Mouse (Mus musculus) heart, postnatal 10 days (tissue): ENCODE results near the gene Higd1b. TPM values are rescaled to one million over a fixed set of nuclear protein-coding genes. Genes with fewer than 3 reads are reported as not detected.
A peak's percentile ranks its signal among the peaks of the same experiment; 100 is the strongest.

Experiments
- DNase-seq, 2 experiments: peaks; one replicate each; pipeline ENCODE4 v3.0.0; 2021
- intact Hi-C: fragments of 180-260 bp; cut with DNase I; formaldehyde crosslinking; loops from one replicate; pipeline ENCODE4 v1.15.1; 2025
- total RNA-seq, 2 experiments: library from RNA; stranded (reverse); gene quantifications; 2 replicates each; pipeline ENCODE4 v1.2.3; 2021

Higd1b gene
- total RNA-seq, result 10 to 100 TPM; 19.0 to 23.1 TPM

DNA sequence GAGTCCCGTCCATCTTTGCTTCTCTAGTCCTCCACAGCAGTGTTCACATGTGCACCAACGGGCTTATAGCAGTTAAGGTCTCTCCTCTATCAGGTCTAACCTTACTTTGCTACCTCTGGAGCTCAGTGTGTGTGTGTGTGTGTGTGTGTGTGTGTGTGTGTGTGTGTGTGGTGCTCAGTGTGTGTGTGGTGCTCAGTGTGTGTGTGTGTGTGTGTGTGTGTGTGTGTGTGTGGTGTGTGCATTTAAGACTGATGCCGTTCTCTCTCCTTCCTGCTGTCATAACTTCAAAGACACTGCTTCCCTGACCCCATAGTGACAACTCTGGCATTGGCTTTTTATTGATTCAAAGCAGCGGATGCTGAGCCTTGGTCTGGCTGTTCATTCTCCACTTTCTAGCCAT is at the start of gene Higd1b:
Gene Higd1b, plus strand, starts transcription at position 301 of the 400 bp plus-strand sequence.
- intact Hi-C loops, result no loop called here
- no peak for DNase-seq

DNA sequence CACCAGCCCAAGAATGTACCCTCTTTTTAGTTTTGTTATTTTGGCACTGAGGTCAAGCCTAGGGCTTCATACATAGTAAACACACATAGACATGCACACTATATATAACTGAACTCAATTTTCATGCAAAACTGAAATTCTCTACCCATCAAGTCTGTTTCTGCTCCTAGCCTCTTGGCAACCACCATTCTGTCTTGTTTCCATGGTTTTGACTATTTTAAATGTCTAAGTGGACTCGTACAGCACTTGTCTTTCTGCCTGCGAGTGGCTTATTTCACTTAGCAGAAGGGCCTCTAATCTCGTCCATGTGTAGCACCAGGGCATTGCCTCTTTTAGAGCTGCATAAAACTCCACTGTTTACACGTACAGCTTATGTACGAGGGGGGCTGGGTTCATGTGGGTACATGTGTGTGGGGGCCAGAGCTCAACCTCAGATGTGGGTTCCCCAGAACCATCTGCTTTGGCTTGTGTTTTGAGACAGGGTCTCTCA is 47.9 kb upstream of the Higd1b start:
- intact Hi-C loops, result no loop called here
- DNase-seq, result no peak

DNA sequence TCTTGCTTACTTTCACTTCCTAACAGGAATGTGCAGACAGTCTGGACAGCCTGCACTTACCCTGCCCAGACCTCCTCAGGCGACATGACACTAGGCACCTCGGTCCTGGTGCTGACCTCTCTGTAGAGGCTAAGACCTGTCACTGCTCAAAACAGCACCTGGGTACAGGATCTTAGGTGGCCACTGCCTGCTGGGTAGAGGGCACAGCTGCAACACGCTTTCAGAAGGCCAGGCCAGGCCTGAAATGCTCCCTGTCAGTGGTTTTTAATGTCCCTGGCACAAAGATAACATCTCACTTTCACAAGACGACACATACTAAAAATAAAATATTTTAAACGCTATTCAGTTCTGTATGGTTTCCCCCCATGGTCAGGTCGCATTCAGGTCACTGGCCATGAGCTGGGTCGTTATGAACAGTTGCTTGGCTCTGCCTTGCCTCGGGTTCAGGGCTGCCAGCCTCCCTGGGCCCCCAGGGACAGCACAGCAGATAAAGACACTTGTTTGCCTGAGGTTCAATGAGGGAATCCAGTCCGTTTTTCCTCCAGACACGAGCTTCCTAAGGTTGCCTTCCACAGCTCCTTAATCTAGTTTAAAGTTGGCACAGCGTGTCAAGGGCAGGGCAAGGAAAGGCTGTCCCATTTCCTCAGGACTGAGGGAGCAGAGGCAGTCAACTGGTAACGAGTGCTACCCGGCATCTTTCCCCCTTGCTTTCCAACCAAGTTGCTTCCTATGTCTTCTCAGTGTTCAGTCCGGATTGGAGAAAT is 43.8 kb upstream of the Higd1b start:
- DNase-seq, result peak in 1 of 2 experiments; percentile 37
- intact Hi-C loops, result no loop called here

DNA sequence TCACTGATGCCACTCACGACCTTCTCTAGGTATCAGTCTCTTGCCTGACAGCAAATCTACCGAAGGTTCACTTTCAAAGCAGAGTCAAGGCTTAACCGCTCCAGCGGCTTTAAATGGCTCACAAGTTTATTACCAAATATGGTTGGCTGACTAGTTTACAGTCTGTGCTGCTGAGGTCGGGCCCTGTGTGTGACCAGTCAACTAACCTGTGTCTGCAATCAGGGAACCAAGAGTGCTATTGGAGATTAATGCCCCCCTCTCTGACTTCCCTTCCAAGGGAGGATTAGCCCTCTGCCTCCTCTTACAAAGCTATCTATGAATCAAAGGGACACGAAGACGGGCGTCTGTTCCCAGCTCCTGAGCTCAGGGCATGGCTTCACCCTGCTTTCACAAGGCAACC is 41.5 kb upstream of the Higd1b start:
- DNase-seq, result peak in 1 of 2 experiments; percentile 26
- intact Hi-C loops, result no loop called here

DNA sequence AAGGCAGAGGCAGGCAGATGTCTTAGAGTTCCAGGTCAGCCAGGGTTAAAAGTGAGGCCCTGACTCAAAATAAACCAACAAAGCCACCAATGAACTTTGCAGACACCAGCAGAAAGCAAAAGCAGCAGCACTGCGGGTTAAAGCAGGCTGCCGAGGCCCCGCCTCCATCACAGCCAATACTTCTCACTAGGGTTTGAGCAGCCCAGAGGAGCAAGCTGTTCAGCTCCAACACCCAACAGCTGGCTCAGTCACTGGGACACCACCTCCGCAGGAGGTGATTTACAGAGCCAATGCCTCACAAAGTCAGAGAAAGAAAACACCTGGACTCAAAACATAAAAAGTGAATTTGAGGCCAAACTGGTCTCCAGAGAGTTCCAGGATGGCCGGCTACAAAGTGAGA is 32.2 kb upstream of the Higd1b start:
- intact Hi-C loops, result no loop called here
- no peak for DNase-seq

DNA sequence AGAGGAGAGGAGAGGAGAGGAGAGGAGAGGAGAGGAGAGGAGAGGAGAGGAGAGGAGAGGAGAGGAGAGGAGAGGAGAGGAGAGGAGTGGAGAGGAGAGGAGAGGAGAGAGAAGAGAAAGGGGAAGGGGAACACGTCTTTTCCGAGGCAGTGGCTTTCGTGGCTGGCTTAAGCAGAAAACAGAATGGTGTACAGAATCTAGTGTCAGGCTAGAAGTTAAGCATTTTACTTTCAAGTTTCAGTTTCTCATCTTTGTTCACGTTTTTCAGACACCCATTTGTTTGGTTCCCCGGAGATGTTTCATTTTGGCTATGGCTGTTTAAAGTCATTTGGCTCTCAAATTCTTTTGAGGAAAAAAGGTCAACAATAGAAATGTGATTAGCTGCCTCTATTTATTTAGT is 27.4 kb upstream of the Higd1b start:
- no peak for DNase-seq
- intact Hi-C loops, result no loop called here

DNA sequence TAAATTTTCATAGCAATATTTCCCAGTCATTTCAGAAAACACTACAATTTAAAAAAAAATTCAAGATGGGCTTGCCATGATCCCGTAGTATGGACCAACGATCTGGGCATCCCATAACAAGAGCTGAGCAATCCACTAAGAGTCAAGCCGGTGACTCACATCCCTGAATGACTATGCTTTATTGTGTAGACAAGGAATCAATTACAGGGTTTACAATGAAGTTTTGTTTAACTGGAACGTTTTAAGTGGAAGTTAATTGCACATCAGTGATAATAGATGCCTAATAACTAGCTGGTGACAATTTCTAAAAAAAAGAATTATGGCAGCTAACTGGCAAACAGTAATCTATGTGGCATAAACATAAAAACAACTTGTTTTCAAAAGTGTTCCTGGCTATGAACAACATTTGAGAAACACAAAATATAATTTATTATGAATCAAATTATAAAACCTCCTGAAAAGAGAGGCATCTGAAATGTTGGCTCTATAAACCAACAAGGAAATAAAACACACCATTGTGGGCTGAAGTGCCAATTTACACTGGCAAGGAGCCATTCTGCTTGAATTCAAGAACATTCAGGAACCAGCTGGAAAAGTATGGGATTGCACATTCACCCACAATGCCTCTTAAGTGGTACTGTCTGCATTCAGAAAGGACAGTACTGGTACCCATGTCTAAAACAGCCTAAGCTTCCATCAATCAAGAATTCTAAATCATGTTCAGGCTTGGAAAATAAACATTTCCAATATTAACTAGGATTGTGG is 24.7 kb upstream of the Higd1b start:
- intact Hi-C loops, result no loop called here
- DNase-seq, result no peak

DNA sequence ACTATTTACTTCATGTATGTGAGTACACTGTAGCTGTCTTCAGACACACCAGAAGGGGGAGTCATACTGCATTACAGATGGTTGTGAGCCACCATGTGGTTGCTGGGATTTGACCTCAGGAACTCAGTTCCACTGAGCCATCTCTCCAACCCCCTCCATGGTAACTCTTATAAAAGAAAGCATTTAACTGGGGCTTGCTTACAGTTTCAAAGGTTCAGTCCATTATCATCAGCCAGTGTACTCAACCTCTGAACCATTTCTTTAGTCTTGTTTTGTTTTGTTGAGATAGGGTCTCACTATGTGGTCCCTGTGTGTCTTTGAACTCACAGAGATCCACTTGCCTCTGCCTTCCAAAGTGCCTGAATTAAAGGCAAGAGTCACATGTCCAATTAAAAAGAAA is 20.8 kb upstream of the Higd1b start:
- intact Hi-C loops, result no loop called here
- DNase-seq, result no peak

DNA sequence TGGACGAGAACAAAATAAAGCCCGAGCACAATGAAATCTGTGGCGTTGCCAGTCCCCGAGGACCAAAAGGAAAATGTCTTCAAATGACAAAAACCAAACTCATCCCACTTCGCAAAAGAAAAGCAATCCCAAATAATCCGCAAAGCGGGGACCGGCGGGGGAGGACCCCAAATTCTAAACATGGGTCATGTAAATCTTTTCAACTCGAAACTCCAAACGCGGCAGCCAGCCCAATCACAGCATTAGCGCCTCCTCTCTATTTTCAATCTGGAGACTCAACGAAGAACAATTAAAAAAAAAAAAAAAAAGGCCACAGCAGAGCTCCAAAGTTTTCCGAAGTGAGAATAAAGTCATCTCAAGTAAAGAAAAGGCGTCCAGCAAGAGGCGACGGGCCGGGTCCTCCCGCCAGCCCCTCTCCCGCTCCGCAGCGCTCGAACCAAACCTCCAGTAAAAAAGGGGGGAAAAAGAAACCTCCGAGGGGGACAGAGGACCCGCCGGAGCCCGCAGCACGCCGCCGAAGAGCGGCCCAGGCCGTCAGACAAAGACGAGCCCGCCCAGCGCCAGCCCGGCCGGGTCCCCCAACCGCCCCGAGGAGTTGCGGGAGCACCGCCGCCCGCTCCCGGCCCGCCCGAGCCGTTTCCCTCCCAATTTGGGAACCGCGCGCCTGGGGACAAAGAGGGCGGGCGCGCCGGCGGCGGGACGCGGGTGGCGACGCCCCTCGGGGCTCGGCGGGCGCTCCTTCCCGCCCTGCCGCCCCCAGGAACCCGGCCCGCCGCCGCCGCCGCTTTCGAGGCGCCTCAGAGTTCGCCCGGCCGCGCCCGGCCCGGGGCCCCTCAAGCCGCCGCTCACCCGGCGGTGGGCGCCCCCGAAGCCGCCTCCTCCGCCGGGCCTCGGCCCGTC is 17.3 kb upstream of the Higd1b start:
- intact Hi-C loops, result loop anchor here (1.0 kb wide), 1 partner anchor 38 kb away; no protein-coding TSS in a partner anchor
- peak; percentile 61 to 65 for DNase-seq

DNA sequence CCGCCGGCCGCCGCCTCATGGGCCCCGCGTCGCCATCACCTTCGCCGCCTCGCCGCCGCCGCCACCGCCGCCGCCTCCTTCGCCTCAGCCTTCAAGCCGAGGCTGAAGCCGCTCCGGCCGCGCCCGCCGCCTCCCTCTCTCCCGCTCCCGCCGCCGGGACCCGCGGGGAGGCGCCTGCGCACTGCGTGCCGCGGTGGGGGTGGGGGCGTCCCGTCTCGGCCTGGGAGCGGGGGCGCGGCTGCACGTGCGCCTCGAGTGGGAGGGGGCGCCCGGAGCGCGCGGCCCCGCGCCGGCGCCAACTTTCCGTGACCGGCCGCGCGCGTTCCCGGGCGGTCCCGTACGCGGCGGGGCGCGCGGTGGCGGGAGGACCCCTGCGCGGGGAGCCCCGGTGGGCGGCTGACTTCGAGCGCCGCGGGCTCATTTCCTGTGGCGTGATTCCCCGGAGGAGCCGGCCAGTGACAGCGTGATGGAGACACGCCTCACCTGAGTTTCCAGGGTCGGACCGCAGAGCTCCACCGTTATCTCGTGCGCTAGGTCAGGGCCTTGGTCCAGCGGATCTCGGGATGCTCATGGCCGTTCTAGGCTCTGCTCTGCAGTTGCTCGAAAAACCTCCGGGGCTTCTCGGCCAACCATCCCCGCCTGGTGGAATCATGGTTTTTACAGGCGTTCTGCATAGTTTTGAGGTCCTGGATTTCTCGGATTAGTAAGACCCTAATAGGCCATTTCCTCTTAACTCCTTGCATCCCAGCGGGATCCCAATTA is 16.4 kb upstream of the Higd1b start, which contains the start of gene Gjc1:
Gene Gjc1, minus strand, starts transcription at position 680 of the 762 bp plus-strand sequence.
- intact Hi-C loops, result no loop called here
- DNase-seq, result peak; percentile 83 to 84

DNA sequence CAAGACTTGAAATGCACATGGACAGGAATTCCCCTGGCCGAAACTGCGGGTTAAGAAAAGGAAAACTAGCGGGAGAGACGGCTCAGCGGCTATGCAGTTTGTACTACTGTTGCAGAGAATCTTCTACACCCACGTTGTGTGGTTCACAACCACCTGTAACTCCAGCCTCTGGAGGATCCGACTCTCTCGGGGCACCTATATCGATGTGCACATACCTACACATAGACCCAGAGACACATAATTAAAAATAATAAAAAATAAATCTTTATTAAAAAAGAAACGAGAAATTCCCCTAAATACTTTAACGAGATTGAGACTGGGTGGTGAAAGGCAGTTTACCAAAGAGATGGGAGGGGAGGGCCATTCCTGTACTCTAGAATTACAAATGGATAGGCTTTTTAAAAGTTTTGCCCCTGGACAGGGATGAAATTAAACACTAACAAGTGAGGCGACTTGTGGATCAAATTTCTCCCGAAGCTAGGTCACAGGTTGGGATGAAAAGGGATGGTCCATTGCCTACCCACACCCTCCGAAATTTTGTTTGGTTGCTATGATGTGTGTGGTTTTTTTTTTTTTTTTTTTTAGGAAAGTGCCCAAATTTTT is 15.8 kb upstream of the Higd1b start:
- no peak for DNase-seq
- intact Hi-C loops, result no loop called here

DNA sequence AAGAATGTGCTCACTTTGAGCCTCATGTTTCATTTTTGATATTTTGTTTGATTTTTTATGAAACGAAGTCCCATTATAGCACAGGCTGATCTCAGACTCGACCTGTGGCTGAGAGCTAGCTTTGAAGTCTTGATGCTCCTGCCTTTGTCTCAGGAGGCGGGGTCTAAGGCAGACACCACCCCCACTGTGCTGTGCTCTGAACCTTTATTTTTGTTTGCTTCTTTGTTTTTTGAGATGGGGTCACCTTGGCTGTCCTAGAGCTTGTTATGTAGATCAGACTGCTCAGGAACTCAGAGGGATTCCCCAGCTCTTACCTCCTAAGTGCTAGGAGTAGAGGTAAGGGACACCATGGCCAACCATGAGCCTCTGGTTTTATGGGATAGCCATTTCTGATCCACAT is 15.2 kb upstream of the Higd1b start:
- intact Hi-C loops, result no loop called here
- no peak for DNase-seq

DNA sequence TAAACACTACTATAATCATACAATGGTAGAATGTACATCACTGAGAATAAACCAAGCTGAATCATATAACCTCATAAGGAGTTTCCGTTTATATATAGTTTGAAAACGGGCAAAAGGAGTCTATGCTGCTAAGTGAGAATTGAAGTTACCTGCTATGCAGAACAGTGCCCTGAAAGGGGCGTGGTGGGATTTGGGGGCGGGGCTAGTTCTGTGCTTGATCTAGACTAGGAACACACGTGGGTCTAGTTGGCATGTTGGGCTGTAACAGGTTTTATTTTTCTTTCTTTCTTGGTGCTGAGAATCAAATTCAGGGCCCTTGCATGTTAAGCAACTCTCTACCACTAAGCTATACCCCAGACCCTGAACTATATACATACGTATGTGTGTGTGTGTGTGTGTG is 14.4 kb upstream of the Higd1b start:
- intact Hi-C loops, result no loop called here
- no peak for DNase-seq

DNA sequence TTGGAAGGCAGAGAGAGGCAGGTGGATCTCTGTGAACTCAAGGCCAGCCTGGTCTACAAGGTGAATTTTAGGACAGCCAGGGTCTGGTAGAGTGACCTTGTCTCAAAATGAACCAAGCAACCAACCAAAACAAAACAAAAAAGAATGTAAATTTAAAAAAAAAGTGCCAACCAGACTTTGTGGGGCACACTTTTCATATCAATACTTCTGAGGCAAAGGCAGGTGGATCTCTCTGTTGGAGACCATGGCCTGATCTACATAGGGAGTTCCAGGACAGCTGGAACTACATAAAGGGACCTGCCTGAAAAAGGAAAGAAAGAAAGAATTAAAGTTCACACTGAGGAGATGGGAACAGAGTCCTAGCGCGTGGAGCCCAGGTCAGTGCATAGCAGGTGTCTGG is 9.2 kb upstream of the Higd1b start:
- DNase-seq, result no peak
- intact Hi-C loops, result no loop called here

DNA sequence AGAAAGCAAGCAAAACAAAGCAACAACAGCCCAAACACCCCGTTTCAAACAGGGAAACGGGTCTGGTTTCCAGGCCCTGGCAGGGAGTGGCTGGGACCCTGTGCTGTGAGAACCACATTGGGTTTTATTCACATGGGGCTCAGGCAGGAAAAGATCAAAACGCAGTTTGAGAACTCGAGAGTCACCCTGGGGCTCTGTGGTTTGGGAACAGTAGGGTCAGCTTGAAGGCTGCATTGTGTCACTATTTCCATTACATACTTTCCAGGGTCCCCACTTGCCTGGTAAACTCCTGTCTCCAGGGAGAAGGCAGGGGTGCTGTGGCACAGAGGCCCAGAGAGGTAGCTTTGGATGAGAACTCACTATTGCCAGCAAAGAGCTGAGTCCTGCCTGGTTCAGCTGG is 8.6 kb upstream of the Higd1b start:
- intact Hi-C loops, result no loop called here
- no peak for DNase-seq

DNA sequence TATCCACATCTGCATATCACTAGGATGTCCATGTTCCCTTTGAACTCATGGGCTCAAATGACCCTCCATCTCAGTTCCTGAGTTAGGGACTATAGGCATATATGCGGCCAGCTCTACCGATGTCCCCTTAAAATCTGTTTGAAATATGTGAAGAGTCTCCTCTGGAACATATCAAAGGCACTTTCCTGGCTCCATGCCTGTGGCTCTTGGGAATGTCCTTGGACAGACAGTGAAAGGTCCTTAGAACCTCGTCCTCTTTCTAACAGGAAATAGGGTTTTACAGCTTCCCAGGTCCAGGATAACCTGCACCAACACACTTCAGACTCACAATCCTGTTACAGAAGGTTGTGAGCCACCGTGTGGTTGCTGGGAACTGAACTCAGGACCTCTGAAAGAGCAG is 5.4 kb upstream of the Higd1b start:
- intact Hi-C loops, result no loop called here
- DNase-seq, result no peak

DNA sequence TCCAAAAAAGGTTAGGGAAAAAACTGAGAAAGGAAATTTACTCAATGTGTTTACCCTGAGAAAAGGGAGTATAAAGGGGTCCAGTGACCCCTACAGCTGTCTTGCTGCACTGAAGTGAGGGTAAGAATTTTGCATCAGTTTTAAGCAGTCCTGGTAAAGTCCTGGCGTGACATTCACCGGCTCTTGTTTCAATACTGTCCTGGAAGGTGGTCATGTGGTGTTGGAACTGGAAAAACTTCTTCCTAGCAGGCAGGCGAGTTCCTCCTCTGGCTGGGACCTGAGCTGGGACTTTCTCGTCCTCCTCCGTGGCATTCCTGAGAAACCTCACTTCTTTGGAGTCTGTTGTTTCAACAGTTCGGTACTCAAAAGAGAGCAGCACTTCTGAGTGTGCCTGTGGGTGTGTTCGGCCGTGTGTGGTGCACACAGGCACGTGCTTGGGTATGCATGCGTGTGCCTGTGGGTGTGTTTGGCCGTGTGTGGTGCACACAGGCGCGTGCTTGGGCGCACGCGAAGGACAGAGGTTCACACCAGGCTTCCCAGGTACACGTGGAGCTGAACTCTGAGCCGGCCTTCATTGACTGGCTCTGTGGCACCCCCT is 2.9 kb upstream of the Higd1b start:
- intact Hi-C loops, result no loop called here
- no peak for DNase-seq

DNA sequence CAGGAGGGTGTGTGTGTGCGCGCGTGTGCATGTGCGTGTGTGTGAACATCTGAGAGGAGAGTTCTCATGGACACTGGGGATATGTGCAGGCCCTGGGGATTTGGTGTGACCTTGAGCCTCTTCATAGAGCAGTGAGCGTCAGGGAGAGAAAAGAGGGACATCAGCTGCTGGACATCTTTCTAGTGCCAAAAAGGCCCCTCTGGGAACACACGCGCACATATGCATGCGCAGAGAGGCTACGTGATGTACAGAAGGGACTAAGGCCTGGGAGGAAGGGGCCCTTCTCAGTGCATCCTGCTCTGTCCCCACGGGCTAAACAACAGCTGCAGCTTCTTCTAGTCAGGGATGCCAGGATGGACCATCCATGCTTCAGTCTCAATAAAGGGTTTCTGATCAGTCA is 1.4 kb upstream of the Higd1b start:
- DNase-seq, result peak; percentile 45 to 47
- intact Hi-C loops, result no loop called here

DNA sequence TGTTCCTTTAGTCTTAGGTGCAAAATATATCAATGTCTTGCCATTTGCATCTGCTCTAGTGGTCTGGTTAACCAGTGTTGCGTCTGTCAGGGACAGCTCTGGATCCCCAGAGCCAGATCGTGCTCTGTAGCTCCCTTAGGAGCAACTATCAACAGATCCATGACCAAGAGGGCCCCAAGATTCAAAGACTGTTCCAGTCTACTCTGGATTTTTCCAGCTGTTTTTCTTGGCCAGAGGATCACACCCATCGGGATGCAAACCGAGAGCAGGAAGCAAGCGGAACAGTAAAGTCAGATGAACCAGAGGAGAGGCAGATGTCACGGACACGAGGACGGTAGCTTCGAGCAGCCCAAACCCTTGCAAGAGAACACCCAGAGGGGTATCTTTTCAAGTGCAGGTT is 497 bp downstream of the Higd1b start:
- intact Hi-C loops, result no loop called here
- DNase-seq, result no peak
